Mouse (Mus musculus) spleen, adult 2 months (tissue): Measurements from ENCODE around the gene Neb. TPM values are rescaled to one million over a fixed set of nuclear protein-coding genes. Genes with fewer than 3 reads are reported as not detected.

ENCODE experiments used
- DNase-seq, 2 experiments: peaks; one replicate each; pipeline versions ENCODE4 v3.0.0 to v3.0.0-alpha.2; 2012 to 2021; ENCODE audit warnings: low spot score in 2 of 2, low read depth in 1 of 2
- H3K27ac ChIP-seq: fragments of 200-500 bp; 2 replicates; pipeline ENCODE4 v1.5.1; 2012; ENCODE audit warnings: low read length, inconsistent platforms; ENCODE audit not compliant: insufficient read depth
- H3K27me3 ChIP-seq: fragments of 200-500 bp; 2 replicates; pipeline ENCODE4 v1.6.1; 2012; ENCODE audit warnings: mild to moderate bottlenecking, moderate library complexity, low read length, inconsistent platforms; ENCODE audit not compliant: control insufficient read depth, insufficient read depth
- H3K36me3 ChIP-seq: fragments of 200-500 bp; 2 replicates; pipeline ENCODE4 v1.6.1; 2012; ENCODE audit warnings: mild to moderate bottlenecking, low read length, inconsistent platforms; ENCODE audit not compliant: control insufficient read depth, insufficient read depth
- H3K4me1 ChIP-seq: fragments of 200-500 bp; 2 replicates; pipeline ENCODE4 v1.6.1; 2011; ENCODE audit warnings: inconsistent platforms; ENCODE audit not compliant: control insufficient read depth, insufficient read depth, insufficient read length
- H3K4me3 ChIP-seq: fragments of 200-500 bp; 2 replicates; pipeline ENCODE4 v1.5.1; 2011; ENCODE audit warnings: mild to moderate bottlenecking, inconsistent platforms; ENCODE audit not compliant: insufficient read depth, insufficient read length; ENCODE audit errors: extremely low read depth
- CTCF ChIP-seq: fragments of 200-500 bp; IDR thresholded peaks from 2 replicates; pipeline ENCODE4 v1.5.1; 2011; ENCODE audit warnings: mild to moderate bottlenecking, inconsistent platforms; ENCODE audit not compliant: insufficient read depth, insufficient read length, insufficient replicate concordance; ENCODE audit errors: extremely low read depth
- POLR2A ChIP-seq: fragments of 200-500 bp; IDR thresholded peaks from 2 replicates; pipeline ENCODE4 v1.6.1; 2011; ENCODE audit warnings: low read depth, low read length, inconsistent platforms
- WGBS: fragments of 180-500 bp; shearing (Covaris S2); methylation state at CpG from one replicate; pipeline ENCODE4 v1.1.7; 2018; 5-methylcytosine and 5-hydroxymethylcytosine counted together
- polyA plus RNA-seq: library from polyadenylated mRNA; depleted of rRNA; stranded (reverse); fragments of >200 nt; gene quantifications from 2 replicates; pipeline ENCODE4 v1.2.3, GENCODE M21; 2012

Neb gene
- polyA plus RNA-seq, 1 experiment, result 0.44 TPM

GRCm38 (mm10) chr2:52179678-52180077, 198.6 kb downstream of the Neb start:
- no peak for TF ChIP-seq POLR2A
- TF ChIP-seq CTCF, result no peak
- Histone ChIP-seq H3K4me1 (peaks cover 7% of the 10 kb centered on the region; the same call in 1 of the 2 replicates), H3K27me3 (no peaks in the 10 kb centered on the region), H3K36me3 (no peaks in the 10 kb centered on the region), H3K27ac (peak overlapping the region; percentile 23; the same call in 1 of the 2 replicates), H3K4me3 (no peak overlapping the region)
- WGBS, result 30% methylated on average over 1 of the region's 1 CpGs
- no peak for DNase-seq

- peak in 1 of 2 experiments; percentile 5 for DNase-seq
- H3K36me3 ChIP-seq, result no peaks in the 10 kb centered on the region
- no peak overlapping the region for H3K27ac ChIP-seq
- H3K27me3 ChIP-seq, result no peaks in the 10 kb centered on the region
- no peak overlapping the region for H3K4me3 ChIP-seq
- peaks cover 7% of the 10 kb centered on the region; the same call in 1 of the 2 replicates for H3K4me1 ChIP-seq
- TF ChIP-seq POLR2A (no peak), CTCF (no peak)
- 72% methylated on average over 9 of the region's 9 CpGs for WGBS
Observed at GRCm38 (mm10) chr2:52177726-52178125, 200.5 kb downstream of the Neb start.

DNA sequence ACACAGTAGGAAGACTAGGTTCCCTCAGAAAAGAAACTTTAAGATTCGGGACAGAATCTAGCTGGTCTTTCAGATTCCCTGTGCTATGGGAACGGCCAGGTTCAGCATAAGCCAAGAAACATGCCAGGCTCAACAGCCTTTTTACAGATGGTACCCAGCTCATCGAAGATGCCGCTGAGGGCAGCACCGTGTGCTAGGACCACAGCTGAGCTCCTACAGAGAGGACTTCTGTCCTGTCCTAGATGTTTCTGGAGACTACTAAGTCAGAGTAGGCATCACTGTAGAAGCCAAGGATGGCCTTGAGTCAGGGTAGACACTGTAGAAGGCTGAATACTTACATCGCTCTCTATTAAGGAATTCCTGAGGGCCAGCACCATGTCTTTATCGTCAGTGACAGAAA, 201.1 kb downstream of the Neb start:
- H3K27me3 ChIP-seq, result no peaks in the 10 kb centered on the region
- no peak for DNase-seq

GRCm38 (mm10) chr2:52176537-52176936, 201.7 kb downstream of the Neb start:
- peak; percentile 35 to 38 for DNase-seq
- 0 out of 2 replicates have a peak overlapping the region, but pooled peaks have one; percentile 34 for H3K27ac ChIP-seq
- H3K4me3 ChIP-seq, result no peak overlapping the region
- H3K27me3 ChIP-seq, result no peaks in the 10 kb centered on the region
- WGBS, result 35% methylated on average over 8 of the region's 8 CpGs
- H3K4me1 ChIP-seq, result peaks cover 7% of the 10 kb centered on the region; the same call in 1 of the 2 replicates
- H3K36me3 ChIP-seq, result no peaks in the 10 kb centered on the region
- no peak for TF ChIP-seq POLR2A
- TF ChIP-seq CTCF, result no peak

More for the DNA sequence above, 201.1 kb downstream of the Neb start:
- Histone ChIP-seq H3K36me3 (no peaks in the 10 kb centered on the region), H3K4me3 (no peak overlapping the region), H3K27ac (no peak overlapping the region), H3K4me1 (peaks cover 7% of the 10 kb centered on the region; the same call in 1 of the 2 replicates)
- TF ChIP-seq CTCF (no peak), POLR2A (no peak)
- 92% methylated on average over 7 of the region's 7 CpGs for WGBS

DNA sequence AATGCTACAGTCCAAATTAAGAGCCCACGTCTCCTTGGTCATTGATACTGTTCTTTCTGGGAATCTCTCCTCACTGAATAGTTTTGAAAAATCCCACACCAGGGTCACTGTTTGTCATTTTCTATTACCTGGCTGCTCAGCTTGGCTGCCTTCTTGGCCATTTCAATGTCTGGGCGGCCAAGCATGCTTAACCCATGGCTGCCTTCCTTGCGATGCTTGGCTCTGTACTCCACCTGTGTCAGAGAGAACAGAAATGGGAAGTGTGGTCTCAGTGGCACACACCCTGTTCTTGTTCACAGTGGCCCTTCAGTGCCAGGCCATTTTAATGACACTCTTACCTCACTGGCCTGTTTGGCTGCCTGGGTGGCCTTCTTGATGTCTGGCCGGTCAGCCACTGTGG, 203.3 kb downstream of the Neb start:
- TF ChIP-seq CTCF, result no peak
- no peak for TF ChIP-seq POLR2A
- no peak overlapping the region for H3K27ac ChIP-seq
- H3K36me3 ChIP-seq, result no peaks in the 10 kb centered on the region
- no peak overlapping the region for H3K4me3 ChIP-seq
- 73% methylated on average over 4 of the region's 4 CpGs for WGBS
- H3K27me3 ChIP-seq, result no peaks in the 10 kb centered on the region
- peaks cover 7% of the 10 kb centered on the region; the same call in 1 of the 2 replicates for H3K4me1 ChIP-seq
- no peak for DNase-seq

DNA sequence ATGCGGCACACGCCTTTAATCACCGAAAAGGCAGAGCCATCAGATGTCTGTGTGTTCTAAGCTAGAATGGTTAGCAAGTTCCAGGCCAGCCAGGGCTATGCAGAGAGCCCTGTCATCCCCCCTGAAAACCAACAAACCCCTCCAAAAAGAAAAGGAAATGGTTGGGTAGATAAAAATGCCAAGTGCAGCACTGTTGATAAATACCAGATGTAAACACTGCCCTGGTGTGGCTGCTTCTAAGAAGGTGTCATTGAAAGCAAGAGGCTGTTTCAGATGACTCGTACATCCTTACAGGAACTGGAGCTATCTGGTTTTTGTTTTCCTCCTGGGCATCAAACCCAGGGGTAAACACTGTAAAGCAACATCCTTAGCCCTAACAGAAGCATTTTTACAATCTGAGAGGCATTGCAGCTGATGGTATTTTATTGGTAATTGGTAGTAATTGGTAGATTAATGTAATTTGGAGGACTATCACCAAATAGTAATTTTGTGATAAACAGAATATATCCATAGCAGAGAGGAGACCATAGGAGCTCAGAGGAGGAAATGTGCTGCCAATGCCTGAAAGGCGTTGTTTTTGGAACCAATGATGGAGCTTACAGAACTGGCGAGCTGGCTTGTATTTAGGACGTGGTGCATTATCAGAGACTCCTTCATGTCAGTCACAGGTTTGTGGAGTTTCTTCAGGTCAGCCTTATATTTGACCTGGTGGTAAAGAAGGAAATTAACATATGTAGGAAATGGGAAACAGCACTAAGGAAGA, 208.8 kb downstream of the Neb start:
- Histone ChIP-seq H3K4me3 (no peak overlapping the region), H3K27ac (no peak overlapping the region), H3K36me3 (no peaks in the 10 kb centered on the region), H3K4me1 (no peaks in the 10 kb centered on the region), H3K27me3 (no peaks in the 10 kb centered on the region)
- no peak for DNase-seq
- TF ChIP-seq POLR2A, result no peak
- TF ChIP-seq CTCF, result no peak
- WGBS, result 87% methylated on average over 7 of the region's 7 CpGs

DNA sequence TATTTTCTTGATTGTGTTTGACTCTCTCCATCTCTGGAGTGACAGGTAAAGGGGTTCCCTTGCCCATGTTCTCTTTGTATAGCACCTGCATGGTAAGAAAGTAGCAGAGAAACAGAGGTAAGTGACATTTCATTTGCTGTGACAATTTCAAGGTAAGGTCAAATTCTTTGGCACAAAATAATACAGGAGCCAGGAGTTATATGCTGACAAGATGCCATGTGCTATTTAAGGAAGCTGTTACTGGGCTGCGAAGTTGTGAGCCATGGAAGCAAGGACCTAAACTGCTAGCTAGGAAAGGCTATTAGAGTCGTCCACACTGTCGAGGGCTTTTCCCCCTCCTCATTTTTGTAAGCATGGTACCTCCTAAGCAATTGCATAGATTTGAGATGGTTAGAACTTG, 225.2 kb downstream of the Neb start:
- H3K4me1 ChIP-seq, result no peaks in the 10 kb centered on the region
- WGBS, result 89% methylated on average over 3 of the region's 3 CpGs
- no peak for DNase-seq
- no peak overlapping the region for H3K4me3 ChIP-seq
- no peaks in the 10 kb centered on the region for H3K36me3 ChIP-seq
- no peaks in the 10 kb centered on the region for H3K27me3 ChIP-seq
- TF ChIP-seq POLR2A (no peak), CTCF (no peak)
- no peak overlapping the region for H3K27ac ChIP-seq
